Mouse (Mus musculus): ENCODE results near the gene Cep78. TPM values are rescaled to one million over a fixed set of nuclear protein-coding genes. Genes with fewer than 3 reads are reported as not detected.

Gene Cep78
- total RNA-seq, 1 experiment: 19.5 TPM

DNA sequence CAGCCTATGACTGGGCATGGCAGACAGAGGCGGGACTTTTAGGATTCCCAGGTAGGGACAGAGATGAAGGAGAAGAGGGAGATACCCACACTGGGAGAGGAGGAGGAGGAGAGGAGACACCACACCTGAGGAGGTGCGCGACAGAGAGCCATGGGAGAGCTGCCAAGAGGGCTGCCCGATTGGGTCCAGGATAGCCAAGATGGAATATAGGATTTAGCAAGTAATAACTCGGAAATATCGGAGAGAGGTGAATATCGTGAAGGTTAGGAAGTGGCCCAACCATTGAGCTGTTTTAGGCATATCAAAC, 41.7 kb downstream of the Cep78 start:
- TF ChIP-seq ZNF384 (IDR thresholded peaks at IDR 0.05; ENCODE audit: low read depth, low read length): no peak
- TF ChIP-seq ZC3H11A (IDR thresholded peaks at IDR 0.05; ENCODE audit: borderline replicate concordance, low read depth, low read length): no peak
- no peak for TF ChIP-seq MAFK (IDR thresholded peaks at IDR 0.05; ENCODE audit: insufficient read depth, low read depth, low read length)
- no peak for TF ChIP-seq CHD2 (IDR thresholded peaks at IDR 0.05; ENCODE audit: low read depth, low read length)
- TF ChIP-seq HCFC1 (IDR thresholded peaks at IDR 0.05; ENCODE audit: borderline replicate concordance, insufficient read depth, low read length): no peak
- Histone ChIP-seq H3K9ac (ENCODE audit: insufficient read depth, low read depth, low read length, poor library complexity, severe bottlenecking) (peak overlapping the region; percentile 49; the same call in 1 of the 2 replicates), H3K36me3 (ENCODE audit: control insufficient read depth, insufficient read depth, low read length, poor library complexity, severe bottlenecking) (no peaks in the 10 kb centered on the region), H3K27ac (ENCODE audit: insufficient read depth, low read depth, low read length, poor library complexity, severe bottlenecking) (no peak overlapping the region), H3K9me3 (ENCODE audit: control insufficient read depth, insufficient read depth, low read depth, low read length) (no peaks in the 10 kb centered on the region), H3K4me3 (ENCODE audit: insufficient read depth in 1 of 2, low read depth in 1 of 2, low read length in 2 of 2, poor library complexity in 1 of 2, severe bottlenecking in 1 of 2) (peak overlapping the region; percentile 63), H3K4me1 (ENCODE audit: control insufficient read depth in 2 of 2, insufficient read depth in 2 of 2, low read length in 2 of 2, poor library complexity in 1 of 2) (peaks cover 10 to 17% of the 10 kb centered on the region in 2 experiments)
- no peak for DNase-seq (ENCODE audit: low read depth, low spot score)
- in situ Hi-C loops (cut with MboI; ENCODE audit: low sequenced_read_pairs in 2 of 2, unreplicated experiment in 2 of 2): no loop called here

DNA sequence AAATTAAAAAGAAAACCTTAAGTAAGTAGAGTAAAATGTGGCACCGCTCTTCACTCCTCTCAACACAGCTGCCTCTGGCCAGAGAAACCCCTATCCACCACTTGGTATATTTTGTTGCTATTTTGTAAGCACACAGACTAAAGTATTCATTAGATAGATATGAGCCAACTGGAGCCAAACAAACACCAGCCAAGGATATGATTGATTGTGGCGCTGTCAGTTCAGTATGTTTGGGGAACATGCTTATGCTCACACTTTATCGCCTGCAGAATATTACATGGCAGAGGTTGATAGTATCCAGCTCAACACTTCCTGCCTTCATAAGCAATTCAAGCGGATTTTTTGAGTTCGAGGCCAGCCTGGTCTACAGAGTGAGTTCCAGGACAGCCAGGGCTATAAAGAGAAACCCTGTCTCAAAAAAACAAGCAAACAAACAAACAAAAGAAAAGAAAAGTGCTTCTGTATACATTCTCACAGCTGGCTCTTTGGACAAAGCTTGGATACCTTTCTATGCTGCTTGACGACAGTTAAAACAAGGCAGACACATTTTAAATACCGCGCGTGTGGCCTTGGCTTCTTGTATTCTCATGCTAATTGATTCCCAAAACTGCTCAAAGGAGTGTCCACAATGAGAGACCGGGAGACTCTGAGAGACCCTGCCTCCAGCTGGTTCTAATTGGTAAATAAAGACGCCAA, 42.2 kb downstream of the Cep78 start:
- H3K4me3 ChIP-seq (ENCODE audit: insufficient read depth in 1 of 2, low read depth in 1 of 2, low read length in 2 of 2, poor library complexity in 1 of 2, severe bottlenecking in 1 of 2): peak overlapping the region in 1 of 2 experiments; percentile 63; a peak in 1 of 4 replicates
- H3K4me1 ChIP-seq (ENCODE audit: control insufficient read depth in 2 of 2, insufficient read depth in 2 of 2, low read length in 2 of 2, poor library complexity in 1 of 2): peaks cover 10 to 17% of the 10 kb centered on the region in 2 experiments
- DNase-seq (ENCODE audit: low read depth, low spot score): peak; percentile 87
- no peak overlapping the region for H3K9ac ChIP-seq (ENCODE audit: insufficient read depth, low read depth, low read length, poor library complexity, severe bottlenecking)
- H3K9me3 ChIP-seq (ENCODE audit: control insufficient read depth, insufficient read depth, low read depth, low read length): no peaks in the 10 kb centered on the region
- H3K36me3 ChIP-seq (ENCODE audit: control insufficient read depth, insufficient read depth, low read length, poor library complexity, severe bottlenecking): no peaks in the 10 kb centered on the region
- H3K27ac ChIP-seq (ENCODE audit: insufficient read depth, low read depth, low read length, poor library complexity, severe bottlenecking): no peak overlapping the region; the same call in 1 of the 2 replicates
- TF ChIP-seq CHD2 (IDR thresholded peaks at IDR 0.05; ENCODE audit: low read depth, low read length) (peak; percentile 61; the same call in 1 of the 2 replicates), MAFK (IDR thresholded peaks at IDR 0.05; ENCODE audit: insufficient read depth, low read depth, low read length) (no peak)
- in situ Hi-C loops (cut with MboI; ENCODE audit: low sequenced_read_pairs in 2 of 2, unreplicated experiment in 2 of 2): no loop called here

DNA sequence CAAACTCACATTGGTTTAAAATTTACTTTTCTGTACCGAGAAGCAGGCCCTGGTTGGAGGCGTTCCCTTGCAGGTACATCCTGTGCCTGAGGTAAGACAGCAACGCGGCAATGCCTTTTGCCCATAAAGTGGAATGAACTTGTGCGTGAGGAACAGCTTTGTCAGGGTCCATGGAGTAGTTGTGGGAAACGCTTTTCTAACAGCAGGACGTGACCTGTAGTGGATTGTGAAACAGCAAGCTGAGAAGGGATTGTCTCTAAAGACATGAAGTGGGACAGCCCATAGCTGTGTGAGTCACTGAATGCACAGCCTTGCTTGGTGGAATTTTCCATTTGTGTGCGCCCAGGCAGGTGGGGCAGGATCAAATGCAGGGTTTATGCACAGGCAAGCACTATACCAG, 43.4 kb downstream of the Cep78 start:
- H3K9me3 ChIP-seq (ENCODE audit: control insufficient read depth, insufficient read depth, low read depth, low read length): no peaks in the 10 kb centered on the region
- no peak for DNase-seq (ENCODE audit: low read depth, low spot score)
- no peaks in the 10 kb centered on the region for H3K36me3 ChIP-seq (ENCODE audit: control insufficient read depth, insufficient read depth, low read length, poor library complexity, severe bottlenecking)
- no peak overlapping the region for H3K27ac ChIP-seq (ENCODE audit: insufficient read depth, low read depth, low read length, poor library complexity, severe bottlenecking)
- no peak overlapping the region for H3K9ac ChIP-seq (ENCODE audit: insufficient read depth, low read depth, low read length, poor library complexity, severe bottlenecking)
- TF ChIP-seq ZC3H11A (IDR thresholded peaks at IDR 0.05; ENCODE audit: borderline replicate concordance, low read depth, low read length) (no peak), CHD2 (IDR thresholded peaks at IDR 0.05; ENCODE audit: low read depth, low read length) (no peak), MAFK (IDR thresholded peaks at IDR 0.05; ENCODE audit: insufficient read depth, low read depth, low read length) (no peak), HCFC1 (IDR thresholded peaks at IDR 0.05; ENCODE audit: borderline replicate concordance, insufficient read depth, low read length) (no peak), ZNF384 (IDR thresholded peaks at IDR 0.05; ENCODE audit: low read depth, low read length) (no peak)
- in situ Hi-C loops (cut with MboI; ENCODE audit: low sequenced_read_pairs in 2 of 2, unreplicated experiment in 2 of 2): no loop called here
- H3K4me1 ChIP-seq (ENCODE audit: control insufficient read depth in 2 of 2, insufficient read depth in 2 of 2, low read length in 2 of 2, poor library complexity in 1 of 2): peaks cover 9 to 13% of the 10 kb centered on the region in 2 experiments
- H3K4me3 ChIP-seq (ENCODE audit: insufficient read depth in 1 of 2, low read depth in 1 of 2, low read length in 2 of 2, poor library complexity in 1 of 2, severe bottlenecking in 1 of 2): no peak overlapping the region

DNA sequence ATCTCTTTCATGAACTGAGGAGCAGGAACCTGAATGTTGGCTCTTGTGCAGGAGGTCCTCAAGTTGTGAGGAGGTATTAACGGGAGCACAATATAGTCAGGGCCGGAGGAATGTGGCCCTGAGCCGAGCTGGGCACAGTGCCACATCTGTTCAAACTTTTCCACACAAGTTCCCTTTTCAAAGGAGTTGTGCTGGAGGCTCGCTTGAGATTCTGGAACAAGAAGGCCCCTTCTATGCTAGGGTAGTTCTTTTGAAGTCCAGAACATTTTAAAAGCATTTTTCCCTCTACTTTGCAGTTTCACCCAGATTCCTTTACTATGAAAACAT, 59.1 kb downstream of the Cep78 start:
- no peak overlapping the region for H3K27ac ChIP-seq (ENCODE audit: insufficient read depth, low read depth, low read length, poor library complexity, severe bottlenecking)
- H3K4me1 ChIP-seq (ENCODE audit: control insufficient read depth in 2 of 2, insufficient read depth in 2 of 2, low read length in 2 of 2, poor library complexity in 1 of 2): peaks cover 4% of the 10 kb centered on the region in 2 experiments; a peak in 3 of 4 replicates
- no peak for DNase-seq (ENCODE audit: low read depth, low spot score)
- peak overlapping the region; percentile 50 to 92; a peak in 3 of 4 replicates for H3K4me3 ChIP-seq (ENCODE audit: insufficient read depth in 1 of 2, low read depth in 1 of 2, low read length in 2 of 2, poor library complexity in 1 of 2, severe bottlenecking in 1 of 2)
- no peaks in the 10 kb centered on the region for H3K9me3 ChIP-seq (ENCODE audit: control insufficient read depth, insufficient read depth, low read depth, low read length)
- H3K9ac ChIP-seq (ENCODE audit: insufficient read depth, low read depth, low read length, poor library complexity, severe bottlenecking): no peak overlapping the region
- in situ Hi-C loops (cut with MboI; ENCODE audit: low sequenced_read_pairs in 2 of 2, unreplicated experiment in 2 of 2): no loop called here
- peaks cover 3% of the 10 kb centered on the region for H3K36me3 ChIP-seq (ENCODE audit: control insufficient read depth, insufficient read depth, low read length, poor library complexity, severe bottlenecking)
- no peak for TF ChIP-seq ZC3H11A (IDR thresholded peaks at IDR 0.05; ENCODE audit: borderline replicate concordance, low read depth, low read length)
- no peak for TF ChIP-seq MAFK (IDR thresholded peaks at IDR 0.05; ENCODE audit: insufficient read depth, low read depth, low read length)
- no peak for TF ChIP-seq HCFC1 (IDR thresholded peaks at IDR 0.05; ENCODE audit: borderline replicate concordance, insufficient read depth, low read length)
- no peak for TF ChIP-seq ZNF384 (IDR thresholded peaks at IDR 0.05; ENCODE audit: low read depth, low read length)
- no peak for TF ChIP-seq CHD2 (IDR thresholded peaks at IDR 0.05; ENCODE audit: low read depth, low read length)
